Mouse (Mus musculus): ENCODE measurements around the gene Hydin. TPM values are rescaled to one million over a fixed set of nuclear protein-coding genes. Genes with fewer than 3 reads are reported as not detected.
"Not testable (repeated sequence)": the region's sequence is repeated elsewhere in the genome, so short reads cannot be mapped to it uniquely, and the experiment has no call there.

Hydin gene
- polyA plus RNA-seq, 1 experiment from 2014 or later = 0.32 TPM

DNA sequence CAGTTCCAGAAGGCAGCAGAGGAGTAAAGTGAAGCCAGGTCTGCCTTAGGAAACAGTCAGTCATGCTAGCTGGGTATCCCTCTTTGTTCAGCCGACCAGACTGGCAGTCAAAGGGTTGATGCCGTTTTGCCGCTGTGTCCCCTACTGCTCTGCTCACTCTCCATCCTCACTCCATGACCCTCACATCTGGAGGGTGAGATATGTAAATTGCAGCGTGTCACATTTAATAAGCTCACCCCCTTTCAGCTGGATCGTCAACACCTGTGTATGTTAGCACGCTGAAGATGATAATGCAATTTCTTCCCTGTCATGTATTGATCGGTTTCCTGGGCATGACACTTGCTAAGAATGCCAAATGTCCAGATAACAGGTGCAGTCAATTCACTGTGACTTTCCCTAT is 49.0 kb downstream of the Hydin start:
- H3K36me3 ChIP-seq (ENCODE audit: control insufficient read depth, insufficient read depth, low read length) = no peaks in the 10 kb centered on the region
- H3K4me2 ChIP-seq (ENCODE audit: low read depth, low read length) = no peak overlapping the region
- DNase-seq (ENCODE audit: low spot score) (no peak), ATAC-seq (ENCODE audit: low read depth) (no peak)
- no peaks in the 10 kb centered on the region for H3K27me3 ChIP-seq (replicated peaks; ENCODE audit: control insufficient read depth, insufficient read depth, low read length)
- H3K9ac ChIP-seq (ENCODE audit: low read depth, low read length) = no peak overlapping the region
- 54% methylated on average over 7 of the region's 7 CpGs for WGBS
- no peak overlapping the region for H3K4me3 ChIP-seq (ENCODE audit: low read depth, low read length)
- H3K9me3 ChIP-seq (ENCODE audit: control insufficient read depth, low read length) = no peaks in the 10 kb centered on the region
- no peak overlapping the region for H3K27ac ChIP-seq (replicated peaks; ENCODE audit: low read depth, low read length)
- no peaks in the 10 kb centered on the region for H3K4me1 ChIP-seq (ENCODE audit: control insufficient read depth, insufficient read depth, low read length)

GRCm38 (mm10) chr8:110319586-110319985 is 52.8 kb downstream of the Hydin start:
- Histone ChIP-seq H3K27ac (replicated peaks; ENCODE audit: low read depth, low read length) (no peak overlapping the region), H3K36me3 (ENCODE audit: control insufficient read depth, insufficient read depth, low read length) (no peaks in the 10 kb centered on the region), H3K4me3 (ENCODE audit: low read depth, low read length) (no peak overlapping the region), H3K4me2 (ENCODE audit: low read depth, low read length) (no peak overlapping the region), H3K4me1 (ENCODE audit: control insufficient read depth, insufficient read depth, low read length) (no peaks in the 10 kb centered on the region), H3K9ac (ENCODE audit: low read depth, low read length) (no peak overlapping the region), H3K27me3 (replicated peaks; ENCODE audit: control insufficient read depth, insufficient read depth, low read length) (no peaks in the 10 kb centered on the region), H3K9me3 (ENCODE audit: control insufficient read depth, low read length) (no peaks in the 10 kb centered on the region)
- ATAC-seq (ENCODE audit: low read depth) (no peak), DNase-seq (ENCODE audit: low spot score) (no peak)
- WGBS = 75% methylated on average over 4 of the region's 4 CpGs

DNA sequence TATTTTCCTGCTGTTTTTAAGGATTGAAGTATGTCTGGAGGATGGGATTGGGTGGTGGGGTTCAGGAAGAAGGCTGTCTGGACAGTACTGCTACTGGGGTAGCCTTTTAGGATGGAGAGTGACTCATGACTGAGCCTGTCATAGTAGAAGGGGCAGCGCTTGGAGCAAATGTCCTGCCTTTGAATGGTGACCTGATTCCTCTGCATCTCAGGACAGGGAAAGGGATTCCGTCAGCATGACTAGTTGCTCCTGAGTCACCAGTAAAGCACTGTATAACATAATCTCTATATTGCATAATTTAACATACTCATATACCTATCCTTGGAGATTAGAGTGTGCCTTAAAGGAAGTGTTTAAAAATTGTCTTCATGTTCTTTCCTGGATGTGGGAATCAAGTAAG is 54.7 kb downstream of the Hydin start:
- DNase-seq (ENCODE audit: low spot score) (no peak), ATAC-seq (ENCODE audit: low read depth) (no peak)
- H3K9me3 ChIP-seq (ENCODE audit: control insufficient read depth, low read length) = no peaks in the 10 kb centered on the region
- H3K4me3 ChIP-seq (ENCODE audit: low read depth, low read length) = no peak overlapping the region
- H3K36me3 ChIP-seq (ENCODE audit: control insufficient read depth, insufficient read depth, low read length) = no peaks in the 10 kb centered on the region
- 80% methylated on average over 2 of the region's 2 CpGs for WGBS
- no peaks in the 10 kb centered on the region for H3K27me3 ChIP-seq (replicated peaks; ENCODE audit: control insufficient read depth, insufficient read depth, low read length)
- no peaks in the 10 kb centered on the region for H3K4me1 ChIP-seq (ENCODE audit: control insufficient read depth, insufficient read depth, low read length)
- H3K4me2 ChIP-seq (ENCODE audit: low read depth, low read length) = no peak overlapping the region
- no peak overlapping the region for H3K27ac ChIP-seq (replicated peaks; ENCODE audit: low read depth, low read length)
- no peak overlapping the region for H3K9ac ChIP-seq (ENCODE audit: low read depth, low read length)

DNA sequence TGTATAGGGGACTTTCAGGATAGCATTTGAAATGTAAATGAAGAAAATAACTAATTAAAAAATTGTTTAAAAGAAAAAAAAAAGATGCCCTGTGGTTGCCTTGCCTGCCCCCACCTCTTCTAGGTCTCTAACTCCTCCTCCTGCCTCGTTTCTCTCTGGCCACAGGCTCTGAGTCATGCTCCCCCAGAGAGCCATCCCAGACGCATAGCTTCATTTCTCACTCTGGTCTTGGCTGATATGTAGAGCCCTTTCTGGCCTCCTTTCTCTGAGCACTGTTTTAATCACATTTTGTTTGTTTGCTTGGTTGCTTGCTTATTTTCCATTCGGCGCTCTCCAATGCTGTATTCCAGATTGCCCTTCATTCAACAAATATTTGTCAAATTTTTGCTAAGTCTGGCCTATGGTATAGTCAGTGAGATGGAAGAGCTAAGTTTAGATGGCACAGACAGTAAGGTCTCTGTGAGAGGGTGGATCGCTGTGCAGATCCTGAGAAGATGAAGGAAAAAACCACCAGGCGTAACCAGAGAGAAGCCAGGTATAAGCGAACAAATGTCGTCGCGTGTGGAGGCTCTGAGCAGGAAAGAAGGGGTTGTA is 57.3 kb downstream of the Hydin start:
- no peaks in the 10 kb centered on the region for H3K36me3 ChIP-seq (ENCODE audit: control insufficient read depth, insufficient read depth, low read length)
- no peak overlapping the region for H3K4me3 ChIP-seq (ENCODE audit: low read depth, low read length)
- H3K27ac ChIP-seq (replicated peaks; ENCODE audit: low read depth, low read length) = no peak overlapping the region
- DNase-seq (ENCODE audit: low spot score) (peak; percentile 11), ATAC-seq (ENCODE audit: low read depth) (no peak)
- H3K9ac ChIP-seq (ENCODE audit: low read depth, low read length) = no peak overlapping the region
- no peak overlapping the region for H3K4me2 ChIP-seq (ENCODE audit: low read depth, low read length)
- H3K9me3 ChIP-seq (ENCODE audit: control insufficient read depth, low read length) = no peaks in the 10 kb centered on the region
- 74% methylated on average over 10 of the region's 10 CpGs for WGBS
- H3K27me3 ChIP-seq (replicated peaks; ENCODE audit: control insufficient read depth, insufficient read depth, low read length) = no peaks in the 10 kb centered on the region
- H3K4me1 ChIP-seq (ENCODE audit: control insufficient read depth, insufficient read depth, low read length) = no peaks in the 10 kb centered on the region

GRCm38 (mm10) chr8:110327120-110327519 is 60.3 kb downstream of the Hydin start:
- peak; percentile 22 for DNase-seq (ENCODE audit: low spot score)
- H3K27me3 ChIP-seq (replicated peaks; ENCODE audit: control insufficient read depth, insufficient read depth, low read length); H3K36me3 ChIP-seq (ENCODE audit: control insufficient read depth, insufficient read depth, low read length); H3K4me3 ChIP-seq (ENCODE audit: low read depth, low read length); H3K9ac ChIP-seq (ENCODE audit: low read depth, low read length); H3K4me1 ChIP-seq (ENCODE audit: control insufficient read depth, insufficient read depth, low read length); H3K9me3 ChIP-seq (ENCODE audit: control insufficient read depth, low read length); ATAC-seq (ENCODE audit: low read depth); H3K27ac ChIP-seq (replicated peaks; ENCODE audit: low read depth, low read length); H3K4me2 ChIP-seq (ENCODE audit: low read depth, low read length): not testable (repeated sequence)

DNA sequence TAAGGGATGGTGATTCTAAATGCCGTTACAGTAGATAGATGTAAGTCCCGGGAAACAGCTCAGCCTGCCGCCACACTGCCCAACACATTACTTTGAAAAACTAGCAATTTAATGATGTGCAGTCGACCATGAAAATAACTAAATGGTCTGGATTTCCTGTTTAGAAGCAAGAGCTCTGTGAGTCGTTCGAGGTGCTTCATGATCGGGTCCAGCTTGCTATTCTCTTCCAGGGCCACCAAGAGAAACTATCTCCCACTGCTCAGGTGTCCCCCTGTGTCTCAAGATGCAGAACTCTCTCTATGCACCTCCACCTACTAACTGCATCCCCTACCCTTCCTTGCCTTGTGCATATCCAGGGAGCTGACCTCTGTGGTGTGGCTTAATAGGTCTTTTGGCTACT is 66.6 kb downstream of the Hydin start:
- Histone ChIP-seq H3K27me3 (replicated peaks; ENCODE audit: control insufficient read depth, insufficient read depth, low read length) (no peaks in the 10 kb centered on the region), H3K9ac (ENCODE audit: low read depth, low read length) (no peak overlapping the region), H3K27ac (replicated peaks; ENCODE audit: low read depth, low read length) (no peak overlapping the region), H3K4me3 (ENCODE audit: low read depth, low read length) (no peak overlapping the region), H3K9me3 (ENCODE audit: control insufficient read depth, low read length) (no peaks in the 10 kb centered on the region), H3K4me2 (ENCODE audit: low read depth, low read length) (no peak overlapping the region), H3K4me1 (ENCODE audit: control insufficient read depth, insufficient read depth, low read length) (no peaks in the 10 kb centered on the region), H3K36me3 (ENCODE audit: control insufficient read depth, insufficient read depth, low read length) (no peaks in the 10 kb centered on the region)
- WGBS = 66% methylated on average over 7 of the region's 7 CpGs
- DNase-seq (ENCODE audit: low spot score) (no peak), ATAC-seq (ENCODE audit: low read depth) (no peak)

- DNase-seq (ENCODE audit: low spot score) (no peak), ATAC-seq (ENCODE audit: low read depth) (no peak)
- Histone ChIP-seq H3K4me3 (ENCODE audit: low read depth, low read length) (no peak overlapping the region), H3K27me3 (replicated peaks; ENCODE audit: control insufficient read depth, insufficient read depth, low read length) (no peaks in the 10 kb centered on the region), H3K9ac (ENCODE audit: low read depth, low read length) (no peak overlapping the region), H3K4me2 (ENCODE audit: low read depth, low read length) (no peak overlapping the region), H3K36me3 (ENCODE audit: control insufficient read depth, insufficient read depth, low read length) (no peaks in the 10 kb centered on the region), H3K27ac (replicated peaks; ENCODE audit: low read depth, low read length) (no peak overlapping the region), H3K9me3 (ENCODE audit: control insufficient read depth, low read length) (no peaks in the 10 kb centered on the region), H3K4me1 (ENCODE audit: control insufficient read depth, insufficient read depth, low read length) (no peaks in the 10 kb centered on the region)
- WGBS = 61% methylated on average over 2 of the region's 2 CpGs
Observed at GRCm38 (mm10) chr8:110339447-110339846, 72.7 kb downstream of the Hydin start.

GRCm38 (mm10) chr8:110340090-110340703 is 73.4 kb downstream of the Hydin start:
- Histone ChIP-seq H3K4me1 (ENCODE audit: control insufficient read depth, insufficient read depth, low read length) (no peaks in the 10 kb centered on the region), H3K9ac (ENCODE audit: low read depth, low read length) (no peak overlapping the region), H3K36me3 (ENCODE audit: control insufficient read depth, insufficient read depth, low read length) (no peaks in the 10 kb centered on the region), H3K9me3 (ENCODE audit: control insufficient read depth, low read length) (no peaks in the 10 kb centered on the region), H3K4me2 (ENCODE audit: low read depth, low read length) (no peak overlapping the region), H3K27ac (replicated peaks; ENCODE audit: low read depth, low read length) (no peak overlapping the region), H3K27me3 (replicated peaks; ENCODE audit: control insufficient read depth, insufficient read depth, low read length) (no peaks in the 10 kb centered on the region), H3K4me3 (ENCODE audit: low read depth, low read length) (no peak overlapping the region)
- ATAC-seq (ENCODE audit: low read depth) (no peak), DNase-seq (ENCODE audit: low spot score) (no peak)
- WGBS = 87% methylated on average over 12 of the region's 12 CpGs

DNA sequence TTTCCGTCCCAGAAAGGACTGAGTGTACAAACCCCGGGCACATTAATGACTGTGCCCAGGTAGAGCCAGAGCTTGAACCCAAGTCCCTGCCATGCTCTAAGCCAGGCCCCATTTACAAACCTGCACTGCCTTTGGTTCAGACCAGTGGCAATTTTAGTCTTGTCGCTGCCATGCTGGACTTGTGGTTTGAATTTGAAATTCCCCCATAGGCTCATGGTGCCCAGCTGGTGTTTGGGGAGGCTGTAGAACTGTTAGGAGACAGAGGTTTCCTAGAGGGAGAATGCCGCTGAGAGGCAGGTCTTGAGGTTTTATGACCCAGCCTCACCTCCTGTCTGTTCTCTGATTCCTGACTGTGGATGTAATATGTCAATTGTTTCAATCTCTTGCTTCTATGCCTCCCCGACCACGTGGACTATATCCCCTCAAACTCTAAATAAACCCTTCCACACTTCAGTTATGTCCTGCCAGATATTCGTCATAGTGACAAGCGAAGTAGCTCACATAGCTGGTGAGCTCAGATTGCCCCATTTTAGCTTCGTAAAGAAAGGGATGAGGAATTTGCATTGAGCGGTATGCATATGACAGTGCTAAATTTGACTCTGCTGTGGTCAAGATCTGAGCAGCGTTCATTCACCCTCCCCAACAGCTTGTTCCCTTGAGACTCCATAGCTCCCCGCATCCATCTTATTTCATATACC is 79.1 kb downstream of the Hydin start:
- Histone ChIP-seq H3K9me3 (ENCODE audit: control insufficient read depth, low read length) (no peaks in the 10 kb centered on the region), H3K4me1 (ENCODE audit: control insufficient read depth, insufficient read depth, low read length) (no peaks in the 10 kb centered on the region), H3K27ac (replicated peaks; ENCODE audit: low read depth, low read length) (no peak overlapping the region), H3K27me3 (replicated peaks; ENCODE audit: control insufficient read depth, insufficient read depth, low read length) (no peaks in the 10 kb centered on the region), H3K4me3 (ENCODE audit: low read depth, low read length) (no peak overlapping the region), H3K4me2 (ENCODE audit: low read depth, low read length) (no peak overlapping the region), H3K9ac (ENCODE audit: low read depth, low read length) (no peak overlapping the region), H3K36me3 (ENCODE audit: control insufficient read depth, insufficient read depth, low read length) (no peaks in the 10 kb centered on the region)
- no peak for ATAC-seq (ENCODE audit: low read depth)
- DNase-seq (ENCODE audit: low spot score) = no peak
- WGBS = 80% methylated on average over 12 of the region's 12 CpGs
